Mouse (Mus musculus): ENCODE data around the gene Rapgef1.

GRCm38 (mm10) chr2:29692192-29692591, 72.7 kb downstream of the Rapgef1 start:
- no peak for TF ChIP-seq GATA1 (IDR thresholded peaks at IDR 0.05; ENCODE audit: borderline replicate concordance, low read length)
- TF ChIP-seq FLI1 (IDR thresholded peaks at IDR 0.05; ENCODE audit: low read length), result no peak
